Mouse (Mus musculus) embryonic facial prominence, embryonic 12.5 days (tissue): ENCODE results near the gene Myh14. TPM values are rescaled to one million over a fixed set of nuclear protein-coding genes. Genes with fewer than 3 reads are reported as not detected.

Experiments used
- ATAC-seq: fragments of 200-750 bp; cut with Nextera tagmentation; 2 replicates; pipeline ENCODE4 v1.8.0; 2017; ENCODE audit not compliant: insufficient number of reproducible peaks, insufficient read depth, low FRiP score, low TSS enrichment
- H3K27ac ChIP-seq: fragments of 300-500 bp; sonication (generic); 2 replicates; pipeline ENCODE4 v1.5.1; 2016; ENCODE audit warnings: mild to moderate bottlenecking
- H3K27me3 ChIP-seq: fragments of 300-500 bp; sonication (generic); 2 replicates; pipeline ENCODE4 v1.6.1; 2016; ENCODE audit warnings: mild to moderate bottlenecking, moderate library complexity
- H3K36me3 ChIP-seq: fragments of 300-500 bp; sonication (generic); 2 replicates; pipeline ENCODE4 v1.6.1; 2016; ENCODE audit warnings: mild to moderate bottlenecking
- H3K4me1 ChIP-seq: fragments of 300-500 bp; sonication (generic); 2 replicates; pipeline ENCODE4 v1.6.1; 2016
- H3K4me2 ChIP-seq: fragments of 300-500 bp; sonication (generic); replicated peaks from 2 replicates; pipeline ENCODE4 v1.6.1; 2016; ENCODE audit warnings: mild to moderate bottlenecking, moderate library complexity
- H3K4me3 ChIP-seq: fragments of 300-500 bp; sonication (generic); 2 replicates; pipeline ENCODE4 v1.5.1; 2016; ENCODE audit warnings: mild to moderate bottlenecking
- H3K9ac ChIP-seq: fragments of 300-500 bp; sonication (generic); 2 replicates; pipeline ENCODE4 v1.6.1; 2016; ENCODE audit warnings: mild to moderate bottlenecking, moderate library complexity
- H3K9me3 ChIP-seq: fragments of 300-500 bp; sonication (generic); 2 replicates; pipeline ENCODE4 v1.6.1; 2016; ENCODE audit warnings: mild to moderate bottlenecking, moderate library complexity
- WGBS: fragments of 180-500 bp; shearing (Covaris S2); methylation state at CpG from one replicate; pipeline ENCODE4 v1.1.7; 2016; 5-methylcytosine and 5-hydroxymethylcytosine counted together
- polyA plus RNA-seq: library from polyadenylated mRNA; unstranded; fragments of >200 nt; fragmentation: Nextera tagmentation; extraction: Ambion mirVana; gene quantifications from 2 replicates; pipeline ENCODE4 v1.2.1, GENCODE M21; 2016

Gene Myh14
- polyA plus RNA-seq, 1 experiment from 2014 or later: 6.8 TPM

DNA sequence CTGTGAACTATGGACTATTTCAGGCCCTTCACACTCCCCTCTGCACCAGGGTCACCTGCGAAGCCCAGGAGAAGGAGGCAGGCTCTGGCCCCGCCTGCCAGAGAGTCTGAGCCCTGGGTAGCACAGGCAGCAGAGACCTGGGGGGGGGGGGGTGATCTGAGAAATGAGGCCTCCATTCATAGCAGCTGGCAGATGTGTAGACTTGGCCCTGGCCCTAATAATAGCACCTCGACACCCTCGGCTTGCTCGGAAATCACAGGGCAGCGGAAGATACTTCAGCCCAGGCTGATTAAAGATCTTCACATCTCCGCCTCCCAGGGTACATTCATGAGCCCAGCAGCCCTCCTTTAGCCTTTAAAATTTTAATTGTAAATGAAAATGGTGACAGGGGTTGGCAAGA is 58.5 kb downstream of the Myh14 start:
- no peak overlapping the region for H3K27ac ChIP-seq
- H3K9me3 ChIP-seq: no peaks in the 10 kb centered on the region
- H3K9ac ChIP-seq: no peak overlapping the region
- no peak overlapping the region for H3K4me2 ChIP-seq
- WGBS: 77% methylated on average over 7 of the region's 7 CpGs
- H3K36me3 ChIP-seq: no peaks in the 10 kb centered on the region
- H3K27me3 ChIP-seq: peaks cover 33% of the 10 kb centered on the region
- H3K4me3 ChIP-seq: no peak overlapping the region
- no peak for ATAC-seq
- 0 out of 2 replicates have a peak, but pooled peaks cover 3% of the 10 kb centered on the region for H3K4me1 ChIP-seq

DNA sequence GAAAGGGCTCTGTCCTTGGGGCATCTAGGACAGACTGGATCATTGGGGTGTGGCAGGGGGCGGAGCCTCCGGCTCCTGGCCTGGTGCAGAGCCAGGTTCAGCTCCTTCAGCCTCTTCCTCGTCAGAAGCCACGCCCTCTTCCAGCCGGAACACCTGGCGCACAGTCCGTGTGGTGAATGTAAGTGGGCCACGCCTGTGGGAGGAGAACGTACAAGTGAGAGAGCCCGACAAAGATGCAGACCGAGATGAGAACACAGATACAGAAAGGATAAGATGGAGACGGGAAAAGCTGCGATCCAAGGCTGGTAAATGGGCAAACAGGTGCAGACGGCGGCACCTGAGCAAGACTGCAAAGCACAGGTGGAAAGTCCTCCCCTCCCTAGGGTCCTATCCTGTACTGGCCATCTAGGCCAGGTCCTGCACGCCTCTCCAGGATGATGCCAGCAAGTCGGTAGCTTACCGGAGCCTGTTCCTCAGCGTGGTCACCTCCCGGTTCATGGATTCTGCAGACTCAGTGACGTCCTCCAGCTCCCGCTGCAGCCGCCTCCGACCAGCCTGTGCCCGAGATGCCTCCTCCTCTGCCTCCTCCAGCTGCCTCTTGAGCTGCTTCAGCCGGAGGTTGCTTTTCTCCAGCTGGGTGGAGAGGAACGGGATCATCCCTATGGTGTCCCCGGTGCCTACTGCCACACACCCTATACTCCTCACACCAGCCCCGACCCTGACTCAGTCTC is 64.3 kb downstream of the Myh14 start:
- peak overlapping the region; percentile 12; the same call in 1 of the 2 replicates for H3K4me2 ChIP-seq
- H3K9me3 ChIP-seq: no peaks in the 10 kb centered on the region
- no peak overlapping the region for H3K4me3 ChIP-seq
- H3K27me3 ChIP-seq: peaks cover 54% of the 10 kb centered on the region
- no peaks in the 10 kb centered on the region for H3K36me3 ChIP-seq
- H3K27ac ChIP-seq: no peak overlapping the region
- peaks cover 26% of the 10 kb centered on the region for H3K4me1 ChIP-seq
- 7% methylated on average over 29 of the region's 29 CpGs for WGBS
- H3K9ac ChIP-seq: no peak overlapping the region
- no peak for ATAC-seq

DNA sequence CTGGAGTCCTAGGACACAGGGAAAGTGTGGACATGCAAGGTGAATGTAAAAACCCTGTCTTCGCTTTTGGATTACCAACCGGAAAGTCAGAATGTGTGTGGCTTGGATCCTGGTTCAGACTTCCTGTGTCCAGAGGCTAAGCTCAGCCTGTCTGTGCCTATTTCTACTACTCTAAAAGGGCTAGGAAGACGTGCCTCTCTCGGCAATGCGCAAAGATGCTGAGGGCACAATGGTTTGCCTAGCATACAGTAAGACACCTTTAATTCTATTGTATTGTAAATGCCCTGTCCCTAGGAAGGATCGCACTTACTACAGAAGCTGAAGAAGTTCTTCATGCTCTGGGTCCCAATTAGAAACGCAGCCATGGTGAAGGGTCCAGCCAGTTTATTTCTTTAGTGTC is 65.2 kb downstream of the Myh14 start:
- no peak for ATAC-seq
- no peak overlapping the region for H3K4me2 ChIP-seq
- H3K36me3 ChIP-seq: no peaks in the 10 kb centered on the region
- no peak overlapping the region for H3K4me3 ChIP-seq
- H3K27me3 ChIP-seq: peaks cover 62% of the 10 kb centered on the region
- no peaks in the 10 kb centered on the region for H3K9me3 ChIP-seq
- WGBS: 36% methylated on average over 7 of the region's 7 CpGs
- peaks cover 26% of the 10 kb centered on the region for H3K4me1 ChIP-seq
- H3K27ac ChIP-seq: no peak overlapping the region
- H3K9ac ChIP-seq: no peak overlapping the region

DNA sequence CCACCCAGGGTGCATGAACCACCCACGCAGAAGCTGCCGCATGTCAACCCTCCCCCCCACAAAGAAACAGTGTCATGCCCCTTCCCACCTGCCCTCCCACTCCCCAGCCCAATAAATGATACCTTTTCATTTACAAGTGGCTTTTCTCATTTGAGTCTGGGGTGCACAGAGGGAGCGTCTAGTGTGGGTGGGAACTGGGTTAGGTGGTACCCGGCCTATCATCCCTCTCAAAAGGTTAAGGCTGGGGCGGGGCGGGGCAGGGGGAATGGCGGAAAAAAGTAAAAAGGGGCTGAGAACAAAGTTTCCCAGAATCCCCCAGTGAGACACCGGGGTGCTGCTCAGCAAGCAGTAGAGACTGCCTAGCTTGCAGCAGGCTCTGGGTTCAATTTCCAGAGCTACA is 66.0 kb downstream of the Myh14 start:
- Histone ChIP-seq H3K9me3 (no peaks in the 10 kb centered on the region), H3K27me3 (peaks cover 62% of the 10 kb centered on the region), H3K9ac (no peak overlapping the region), H3K4me2 (peak overlapping the region; percentile 46), H3K27ac (no peak overlapping the region), H3K4me1 (peaks cover 26% of the 10 kb centered on the region), H3K4me3 (peak overlapping the region; percentile 30), H3K36me3 (no peaks in the 10 kb centered on the region)
- ATAC-seq: no peak
- 1% methylated on average over 8 of the region's 8 CpGs for WGBS

DNA sequence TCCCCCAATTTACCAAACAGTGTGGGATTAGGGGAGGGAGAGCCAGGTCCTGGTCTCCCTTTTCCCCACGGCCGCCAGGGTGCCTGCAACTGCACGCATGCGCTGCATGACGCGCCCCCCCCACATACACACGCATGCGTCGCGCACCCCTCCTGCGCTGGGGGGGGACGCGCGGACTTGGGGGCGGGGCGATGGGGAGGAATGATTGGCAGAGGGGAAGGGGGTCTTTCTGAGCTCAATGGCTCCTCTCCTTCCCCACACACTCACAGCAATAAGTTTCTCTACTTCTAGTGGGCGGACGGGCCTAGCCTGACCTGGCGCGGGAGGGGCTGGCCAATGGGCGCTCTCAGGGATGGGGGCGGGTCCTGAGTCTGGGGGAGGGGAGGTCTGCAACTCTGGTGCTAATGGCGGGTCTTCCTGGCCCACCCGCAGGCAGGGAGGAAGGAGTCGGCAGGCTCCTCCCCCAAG is 66.5 kb downstream of the Myh14 start:
- 0% methylated on average over 16 of the region's 25 CpGs for WGBS
- H3K4me3 ChIP-seq: peak overlapping the region; percentile 30
- H3K4me1 ChIP-seq: peaks cover 26% of the 10 kb centered on the region
- H3K27me3 ChIP-seq: peaks cover 62% of the 10 kb centered on the region
- H3K36me3 ChIP-seq: no peaks in the 10 kb centered on the region
- H3K9ac ChIP-seq: no peak overlapping the region
- H3K9me3 ChIP-seq: no peaks in the 10 kb centered on the region
- peak overlapping the region; percentile 46 for H3K4me2 ChIP-seq
- no peak overlapping the region for H3K27ac ChIP-seq
- peak; percentile 74 for ATAC-seq

DNA sequence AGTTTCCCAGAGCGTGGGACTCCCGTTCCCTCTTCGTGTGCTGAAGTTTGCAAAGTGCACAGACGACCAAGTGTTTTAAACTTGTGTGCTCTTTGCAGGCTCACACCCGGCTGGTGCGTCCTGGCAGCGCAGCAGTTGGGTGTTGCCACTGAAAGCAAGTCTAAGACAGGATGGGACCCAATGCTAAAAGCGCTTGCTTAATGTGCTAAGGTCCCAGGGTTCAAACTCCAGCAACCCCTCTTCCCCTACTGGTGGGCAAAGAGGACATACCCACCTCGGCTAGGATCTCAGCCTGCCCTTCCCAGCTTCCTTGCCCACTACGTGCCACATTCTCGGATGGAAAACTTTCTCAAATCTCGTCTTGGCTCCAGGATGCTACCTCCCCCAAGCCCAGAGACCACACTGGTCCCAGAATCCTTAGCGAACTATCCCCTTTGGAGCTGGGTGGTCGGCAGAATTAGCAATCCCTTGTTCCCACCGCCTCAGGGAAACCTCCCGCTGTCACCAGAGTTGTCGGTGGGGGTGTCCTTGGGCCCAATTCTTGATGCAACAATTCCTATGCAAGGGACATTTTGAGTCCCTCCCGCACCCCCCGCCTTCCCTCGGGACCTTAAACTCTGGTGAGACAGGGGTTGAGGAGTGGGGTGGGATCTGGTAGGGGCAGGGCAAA is 67.3 kb downstream of the Myh14 start:
- Histone ChIP-seq H3K9me3 (no peaks in the 10 kb centered on the region), H3K27me3 (peaks cover 62% of the 10 kb centered on the region), H3K36me3 (no peaks in the 10 kb centered on the region), H3K4me3 (peak overlapping the region; percentile 30), H3K9ac (no peak overlapping the region), H3K27ac (no peak overlapping the region), H3K4me2 (peak overlapping the region; percentile 46), H3K4me1 (peaks cover 26% of the 10 kb centered on the region)
- 3% methylated on average over 20 of the region's 20 CpGs for WGBS
- ATAC-seq: no peak

DNA sequence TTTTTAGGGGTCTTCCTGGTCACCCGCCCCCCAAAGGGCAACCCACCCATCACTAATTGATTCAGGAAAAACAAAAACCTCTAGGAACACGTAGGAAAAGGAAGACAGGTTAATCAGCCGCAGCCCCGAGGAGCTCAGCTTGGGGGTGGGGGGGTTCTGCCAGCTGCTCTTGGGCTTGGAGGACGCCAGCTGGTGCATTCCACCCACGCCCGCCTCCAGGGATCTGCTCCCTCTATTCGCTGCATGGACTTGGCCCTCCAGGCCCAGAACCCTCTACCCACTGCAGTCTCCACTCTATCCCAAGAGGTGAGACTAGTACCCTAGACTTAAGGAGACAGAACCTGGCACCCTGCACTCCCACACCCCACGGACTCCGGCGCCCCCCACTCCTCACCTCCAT is 68.2 kb downstream of the Myh14 start:
- Histone ChIP-seq H3K36me3 (no peaks in the 10 kb centered on the region), H3K4me2 (no peak overlapping the region), H3K27me3 (peaks cover 62% of the 10 kb centered on the region), H3K4me1 (peaks cover 26% of the 10 kb centered on the region), H3K9me3 (no peaks in the 10 kb centered on the region), H3K9ac (no peak overlapping the region; the same call in 1 of the 2 replicates), H3K4me3 (no peak overlapping the region), H3K27ac (no peak overlapping the region)
- ATAC-seq: no peak
- WGBS: 12% methylated on average over 11 of the region's 11 CpGs

DNA sequence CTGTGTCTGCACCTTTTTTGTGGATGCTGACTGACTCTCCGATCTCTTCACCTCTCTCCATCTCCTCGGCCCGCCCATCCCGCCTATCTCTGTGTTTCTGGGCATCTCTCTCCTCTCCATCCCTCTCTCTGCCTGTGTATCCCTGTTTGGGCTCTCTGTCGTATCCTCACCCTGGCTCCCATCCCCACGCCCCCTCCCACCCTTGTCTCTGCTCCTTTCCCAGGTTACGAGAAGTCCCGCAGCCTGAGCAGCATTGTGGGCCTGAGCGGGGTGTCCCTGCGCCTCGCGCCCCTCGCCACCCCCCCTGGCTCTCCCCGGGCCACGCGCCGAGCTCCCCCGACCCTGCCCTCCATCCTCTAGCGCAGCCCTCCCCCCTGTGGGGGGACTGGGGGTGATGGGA is 69.0 kb downstream of the Myh14 start:
- Histone ChIP-seq H3K4me1 (peaks cover 26% of the 10 kb centered on the region), H3K9ac (no peak overlapping the region), H3K27me3 (peaks cover 56% of the 10 kb centered on the region), H3K4me2 (peak overlapping the region; percentile 18; the same call in 1 of the 2 replicates), H3K4me3 (no peak overlapping the region), H3K36me3 (no peaks in the 10 kb centered on the region), H3K9me3 (no peaks in the 10 kb centered on the region), H3K27ac (no peak overlapping the region)
- 14% methylated on average over 19 of the region's 19 CpGs for WGBS
- ATAC-seq: no peak

DNA sequence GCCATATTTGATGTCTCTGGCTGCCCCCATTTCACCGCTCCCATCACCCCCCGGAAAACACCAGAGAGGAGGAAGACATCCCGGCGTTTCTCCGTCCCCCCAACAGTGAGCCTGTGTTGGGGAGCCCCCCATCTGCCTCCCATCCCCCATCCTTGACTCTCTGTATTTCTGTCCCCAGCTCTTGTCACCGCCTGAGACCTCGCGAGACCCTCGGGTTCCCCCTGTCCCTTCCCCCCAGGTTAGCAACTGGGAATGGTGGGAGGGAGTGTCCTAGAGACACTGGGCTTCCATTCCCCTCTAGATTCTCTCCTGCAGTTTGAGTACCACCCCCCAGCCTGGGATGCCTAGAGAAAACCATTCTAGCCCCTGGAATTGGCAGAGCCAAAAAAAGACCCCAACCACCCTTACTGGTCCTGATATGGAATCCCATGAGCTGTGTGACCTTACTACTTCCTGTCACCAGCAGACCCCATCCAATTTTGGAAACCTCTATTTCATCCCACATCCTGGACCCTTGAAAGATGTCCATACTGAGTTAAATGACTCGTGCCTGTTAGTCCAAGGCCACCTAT is 69.9 kb downstream of the Myh14 start:
- Histone ChIP-seq H3K4me3 (no peak overlapping the region), H3K36me3 (no peaks in the 10 kb centered on the region), H3K27ac (no peak overlapping the region), H3K9me3 (no peaks in the 10 kb centered on the region), H3K4me1 (peaks cover 26% of the 10 kb centered on the region), H3K27me3 (peaks cover 48% of the 10 kb centered on the region), H3K9ac (no peak overlapping the region), H3K4me2 (no peak overlapping the region)
- ATAC-seq: no peak
- 85% methylated on average over 10 of the region's 10 CpGs for WGBS

DNA sequence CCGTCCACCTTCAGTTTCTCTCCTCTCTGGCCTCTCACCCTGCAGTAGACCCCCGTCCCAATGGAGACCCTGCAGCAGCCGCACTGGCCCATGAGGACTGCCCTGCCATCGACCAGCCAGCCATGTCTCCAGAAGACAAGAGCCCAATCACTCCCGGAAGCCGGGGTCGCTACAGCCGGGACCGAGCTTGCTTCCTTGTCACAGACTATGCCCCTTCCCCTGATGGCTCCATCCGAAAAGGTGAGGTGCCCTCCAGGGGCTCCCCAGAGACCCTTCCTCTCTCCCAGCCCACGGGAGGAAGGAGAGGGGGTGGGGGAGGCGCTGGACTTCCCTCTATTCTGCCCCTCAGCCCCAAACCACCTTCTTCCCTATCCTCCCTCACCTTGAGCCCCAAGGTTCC is 72.3 kb downstream of the Myh14 start:
- ATAC-seq: no peak
- peaks cover 23% of the 10 kb centered on the region for H3K4me1 ChIP-seq
- H3K9me3 ChIP-seq: no peaks in the 10 kb centered on the region
- no peak overlapping the region for H3K4me2 ChIP-seq
- peaks cover 35% of the 10 kb centered on the region for H3K27me3 ChIP-seq
- no peak overlapping the region for H3K9ac ChIP-seq
- WGBS: 81% methylated on average over 11 of the region's 12 CpGs
- H3K36me3 ChIP-seq: no peaks in the 10 kb centered on the region
- H3K27ac ChIP-seq: no peak overlapping the region
- H3K4me3 ChIP-seq: no peak overlapping the region

DNA sequence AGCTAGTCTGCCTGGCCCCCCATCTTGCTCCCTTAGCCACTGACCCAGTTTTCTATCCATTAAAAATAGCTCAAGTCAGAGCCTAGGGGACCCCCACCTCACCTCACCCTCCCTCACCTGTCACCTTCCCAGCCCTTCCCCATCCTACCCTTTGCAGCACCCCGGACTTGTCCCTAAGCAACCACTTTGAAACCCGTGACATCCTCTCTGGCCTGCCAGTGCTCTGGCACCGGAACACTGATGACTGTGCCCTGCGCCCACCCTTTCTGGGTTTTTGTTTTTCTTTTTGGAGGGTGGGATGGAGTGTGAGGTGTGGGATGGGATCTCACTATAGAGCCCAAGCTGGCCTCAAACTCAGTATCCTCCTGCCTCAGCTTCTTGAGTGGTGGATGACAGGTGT is 73.0 kb downstream of the Myh14 start:
- Histone ChIP-seq H3K9ac (no peak overlapping the region), H3K4me2 (no peak overlapping the region), H3K4me3 (no peak overlapping the region), H3K27ac (no peak overlapping the region), H3K4me1 (peaks cover 23% of the 10 kb centered on the region), H3K9me3 (no peaks in the 10 kb centered on the region), H3K36me3 (no peaks in the 10 kb centered on the region), H3K27me3 (peaks cover 35% of the 10 kb centered on the region)
- ATAC-seq: no peak
- 87% methylated on average over 4 of the region's 4 CpGs for WGBS
